Mouse (Mus musculus): ENCODE data around the gene Fanca.
"Not testable (repeated sequence)": the region's sequence is repeated elsewhere in the genome, so short reads cannot be mapped to it uniquely, and the experiment has no call there.

Gene Fanca

DNA sequence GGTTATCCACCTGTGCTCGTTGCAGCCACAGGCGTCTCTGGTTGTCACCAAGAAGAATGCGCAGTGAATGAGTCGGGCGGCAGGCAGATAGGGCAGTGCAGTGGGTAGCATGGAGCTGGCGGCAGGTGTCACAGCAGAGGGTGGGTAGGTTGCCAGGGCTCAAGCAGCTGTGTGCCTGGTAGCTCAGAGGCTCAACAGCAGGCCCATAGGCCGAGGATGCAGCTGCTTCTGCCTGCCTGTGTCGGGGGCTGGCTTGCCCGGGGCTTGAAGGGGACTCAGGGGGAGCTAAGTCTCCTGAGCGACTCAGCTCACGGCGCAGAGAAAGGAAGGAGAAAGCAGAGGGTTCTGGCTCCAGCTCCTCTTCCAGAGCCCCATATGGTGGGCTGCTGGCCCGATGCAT lies 85.1 kb downstream of the Fanca start:
- DNase-seq (ENCODE audit: low spot score in 2 of 2) = no peak

DNA sequence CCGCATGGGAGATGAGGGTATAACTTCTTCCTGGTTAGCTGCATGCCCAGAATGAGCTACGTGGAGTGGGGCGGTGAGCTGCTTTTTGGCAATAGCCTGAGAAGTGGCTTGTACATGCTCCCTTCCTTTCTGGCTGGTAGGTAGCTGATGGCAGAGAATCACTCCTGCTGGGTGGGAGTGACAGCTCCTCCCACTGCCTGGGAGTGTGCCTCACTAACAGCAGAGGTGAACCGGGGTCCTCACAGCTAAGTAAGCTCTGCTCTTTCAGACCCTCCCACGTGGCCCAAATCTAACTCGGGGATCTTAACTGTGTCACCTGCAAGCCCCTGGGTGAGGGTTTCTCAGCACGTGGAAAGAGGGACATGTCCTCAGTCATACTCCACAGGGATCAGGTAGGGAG lies 85.8 kb downstream of the Fanca start:
- DNase-seq (ENCODE audit: low spot score in 2 of 2) = no peak

DNA sequence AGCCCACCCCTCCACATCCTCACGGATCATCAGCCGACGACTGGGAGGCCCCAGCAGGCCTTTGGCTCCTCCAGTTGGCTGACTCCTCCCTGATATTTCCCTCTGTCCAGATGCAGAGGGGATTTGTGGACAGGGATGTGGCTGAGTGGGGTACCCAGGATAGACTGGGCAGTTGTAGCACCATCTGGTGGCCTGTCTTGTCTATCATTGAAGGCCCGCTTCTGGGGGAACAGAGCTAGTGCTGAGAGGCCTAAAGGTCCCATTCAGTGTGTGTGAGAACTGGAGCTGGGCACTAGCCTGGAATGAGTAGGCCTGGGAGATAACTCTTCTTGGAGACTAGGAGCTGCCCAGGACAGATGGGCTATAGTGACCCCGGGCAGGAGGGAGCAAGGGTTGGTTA lies 86.6 kb downstream of the Fanca start:
- DNase-seq (ENCODE audit: low spot score in 2 of 2) = no peak

DNA sequence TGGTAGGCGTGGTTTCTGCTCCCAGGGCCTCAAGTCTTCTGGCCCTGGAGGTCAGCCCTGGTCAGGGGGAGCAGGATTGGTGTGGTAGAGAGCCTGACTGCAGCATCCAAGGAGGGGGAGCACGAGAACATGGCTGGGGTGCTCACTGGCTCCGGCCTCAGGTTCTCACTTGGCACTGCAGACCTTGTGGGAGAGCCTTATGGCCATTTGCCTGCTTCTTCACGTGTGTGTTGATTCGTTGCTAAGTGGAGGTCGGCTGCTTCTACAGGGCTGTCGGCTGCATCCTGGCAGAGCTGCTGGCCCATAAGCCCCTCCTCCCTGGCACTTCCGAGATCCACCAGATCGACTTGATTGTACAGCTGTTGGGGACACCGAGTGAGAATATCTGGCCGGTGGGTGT lies 88.0 kb downstream of the Fanca start:
- DNase-seq (ENCODE audit: low spot score in 2 of 2) = not testable (repeated sequence)

DNA sequence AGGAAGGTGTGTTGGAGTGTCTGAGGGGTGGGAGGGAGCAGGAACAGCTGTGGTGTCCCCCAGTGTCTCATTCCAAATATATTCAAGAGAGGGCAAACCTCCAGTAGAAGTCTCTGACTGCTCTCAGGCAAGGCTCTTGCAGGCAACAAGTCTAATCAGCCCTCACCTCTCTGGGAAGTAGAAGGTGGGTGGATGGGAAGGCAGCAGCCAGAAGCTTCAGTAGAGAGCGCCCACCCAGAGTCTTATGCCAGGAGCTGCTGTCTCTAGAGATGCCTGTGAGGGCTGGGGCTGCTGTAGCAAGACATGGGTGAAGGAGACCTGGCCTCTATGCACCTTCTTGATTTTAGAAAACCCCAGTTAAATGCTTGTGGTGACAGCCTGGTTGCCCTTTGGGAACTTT lies 90.0 kb downstream of the Fanca start:
- no peak for DNase-seq (ENCODE audit: low spot score in 2 of 2)

DNA sequence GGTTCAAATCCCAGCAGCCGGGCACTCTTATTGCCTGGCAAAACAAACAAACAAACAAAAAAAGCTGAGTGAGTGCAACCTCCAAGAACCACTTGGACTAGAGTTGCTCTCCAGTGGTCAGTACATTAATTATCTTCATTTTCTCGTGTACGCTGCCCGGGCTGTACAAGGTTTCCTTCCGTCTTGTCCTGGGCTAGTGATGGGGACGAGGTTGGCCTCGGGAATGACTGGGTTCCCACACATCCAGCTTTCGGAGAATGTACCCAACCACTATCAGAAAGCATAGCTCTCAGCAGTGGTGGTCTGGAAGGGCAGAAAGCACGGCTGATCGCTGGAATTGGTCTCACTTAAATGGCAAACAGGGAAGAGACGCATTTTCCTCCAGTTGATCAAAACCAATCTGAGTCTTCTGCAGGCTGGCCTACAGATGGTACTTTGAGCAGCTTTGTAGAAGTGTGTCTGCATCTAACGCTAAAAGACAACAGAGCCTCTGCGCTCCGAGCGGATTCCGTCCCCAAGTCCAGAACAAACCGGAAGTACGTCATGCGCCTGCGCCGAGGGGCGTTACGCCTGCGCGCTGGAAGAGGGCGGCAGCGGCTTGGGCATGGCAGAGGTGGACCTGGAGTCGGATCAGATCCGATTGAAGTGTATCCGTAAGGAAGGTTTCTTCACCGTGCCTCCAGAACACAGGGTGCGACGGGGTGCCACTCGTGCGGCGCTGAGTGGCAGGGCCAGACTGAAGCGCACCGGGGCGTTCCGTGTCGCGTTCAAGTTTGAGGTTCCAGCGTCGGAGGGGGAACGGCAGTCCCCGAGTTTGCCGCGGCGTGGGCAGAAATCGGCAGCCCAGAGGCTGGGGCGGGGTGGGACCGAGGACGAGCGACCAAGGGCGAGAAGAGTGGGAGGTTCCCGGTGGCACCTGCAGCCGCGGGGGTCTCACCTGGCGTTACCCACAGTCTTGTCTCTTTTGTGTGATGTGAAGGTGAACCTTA lies 93.8 kb downstream of the Fanca start, which contains the start of gene Cdk10:
Gene Cdk10 (plus strand): TSS at position 565 of the 989 bp plus-strand sequence.
- DNase-seq (ENCODE audit: low spot score in 2 of 2) = peak; percentile 87 to 96

DNA sequence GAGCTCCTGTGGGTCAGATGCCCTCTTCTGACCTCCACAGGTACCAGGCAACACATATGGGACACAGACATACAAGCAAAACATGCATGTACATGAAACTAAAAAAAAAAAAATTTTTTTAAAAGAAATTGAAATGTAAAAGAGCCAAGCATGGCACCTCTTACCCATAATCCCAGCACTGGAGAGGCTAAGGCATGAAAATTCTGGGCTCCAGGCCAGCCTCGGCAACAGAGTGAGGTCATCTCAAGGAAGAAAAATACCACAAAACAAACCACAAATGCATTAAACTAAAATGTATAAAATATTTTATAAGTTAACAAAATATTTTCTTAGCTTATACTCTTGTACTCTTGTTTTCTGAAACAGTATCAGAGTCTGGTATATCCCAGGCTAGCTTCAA lies 97.5 kb downstream of the Fanca start:
- DNase-seq (ENCODE audit: low spot score in 2 of 2) = no peak
